Mouse (Mus musculus) adrenal gland, postnatal 25 days (tissue): ENCODE data around the gene Nup107. TPM values are rescaled to one million over a fixed set of nuclear protein-coding genes. Genes with fewer than 3 reads are reported as not detected.
"Not testable (repeated sequence)": the region's sequence is repeated elsewhere in the genome, so short reads cannot be mapped to it uniquely, and the experiment has no call there.

Experiments
- DNase-seq: peaks from one replicate; pipeline ENCODE4 v3.0.0; 2021; ENCODE audit warnings: mixed read lengths
- total RNA-seq: library from RNA; stranded (reverse); gene quantifications from 2 replicates; pipeline ENCODE4 v1.2.3, GENCODE M21; 2021

The Nup107 gene
- total RNA-seq, 1 experiment from 2014 or later, result 23.0 TPM

GRCm38 (mm10) chr10:117715654-117716053 lies 76.9 kb downstream of the Nup107 start:
- DNase-seq, result not testable (repeated sequence)

DNA sequence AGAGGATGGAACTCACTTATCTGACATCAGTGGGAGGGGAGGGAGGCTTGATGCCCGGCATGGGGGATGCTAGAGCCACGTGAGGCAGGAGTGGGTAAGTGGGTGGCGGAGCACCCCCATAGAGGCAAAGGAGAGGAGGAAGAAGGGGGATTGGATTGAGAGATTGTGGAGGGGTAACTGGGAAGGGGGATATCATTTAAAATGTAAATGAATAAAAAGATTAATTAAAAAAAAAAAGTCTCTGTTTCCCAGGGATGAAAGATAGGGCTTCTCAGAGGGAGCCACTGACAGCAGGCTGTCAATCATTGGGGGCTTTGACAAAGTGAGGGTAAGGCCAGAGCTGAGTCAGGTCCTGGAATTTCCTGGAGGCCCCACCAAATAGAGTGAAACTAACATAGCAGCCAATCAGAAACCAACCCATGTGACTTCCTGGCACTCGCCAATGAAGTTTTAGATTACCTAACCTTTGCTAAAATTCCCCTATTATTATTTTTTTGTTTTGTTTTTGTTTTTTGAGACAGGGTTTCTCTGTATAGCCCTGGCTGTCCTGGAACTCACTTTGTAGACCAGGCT lies 77.5 kb downstream of the Nup107 start:
- no peak for DNase-seq

- no peak for DNase-seq
These were observed 78.4 kb downstream of the Nup107 start for GRCm38 (mm10) chr10:117714048-117714545.

DNA sequence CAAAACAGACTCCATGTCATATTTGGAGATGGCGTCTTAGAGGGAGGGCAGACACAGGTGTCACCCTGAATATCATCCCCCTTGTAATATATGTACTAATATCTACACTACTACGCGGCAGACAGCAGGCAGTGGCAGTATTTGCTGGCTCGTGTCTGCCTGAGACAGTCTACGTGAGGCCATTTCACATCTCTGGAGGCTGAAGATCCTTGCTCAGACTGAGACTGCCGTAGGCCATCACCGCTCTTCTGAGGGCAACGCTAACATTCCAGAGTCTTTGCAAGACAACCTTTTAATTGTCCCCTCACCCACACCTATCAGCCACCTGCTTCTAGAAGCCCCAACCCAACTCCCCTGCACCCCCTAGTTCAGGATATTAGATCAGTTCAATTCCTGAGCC lies 79.0 kb downstream of the Nup107 start:
- DNase-seq, result no peak

GRCm38 (mm10) chr10:117712871-117713270 lies 79.6 kb downstream of the Nup107 start:
- no peak for DNase-seq

DNA sequence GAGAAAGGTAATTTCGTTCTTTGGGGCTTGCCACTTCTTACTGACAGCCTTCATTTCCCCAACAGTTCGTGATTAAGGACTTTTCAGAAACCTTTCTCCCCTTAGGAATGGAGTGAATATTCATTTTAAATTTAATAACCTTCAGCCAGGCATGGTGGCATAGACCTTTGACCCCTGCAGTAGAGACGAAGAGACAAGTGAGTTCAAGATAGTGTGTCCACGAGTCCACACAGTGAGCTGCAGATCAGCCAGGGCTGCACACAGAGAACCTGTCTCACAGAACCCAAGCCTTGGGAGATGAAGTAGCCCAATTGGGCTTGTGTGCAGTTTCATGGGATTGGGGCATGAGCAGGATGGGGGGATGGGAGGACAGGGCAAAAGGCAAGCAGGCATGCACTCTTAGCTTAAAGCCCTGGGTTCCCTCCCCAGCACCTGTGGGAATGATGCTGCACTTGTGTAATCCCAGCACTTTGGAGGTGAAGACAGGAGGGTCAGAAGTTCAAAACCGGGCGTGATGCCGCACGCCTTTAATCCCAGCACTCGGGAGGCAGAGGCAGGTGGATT lies 80.2 kb downstream of the Nup107 start:
- DNase-seq, result no peak

DNA sequence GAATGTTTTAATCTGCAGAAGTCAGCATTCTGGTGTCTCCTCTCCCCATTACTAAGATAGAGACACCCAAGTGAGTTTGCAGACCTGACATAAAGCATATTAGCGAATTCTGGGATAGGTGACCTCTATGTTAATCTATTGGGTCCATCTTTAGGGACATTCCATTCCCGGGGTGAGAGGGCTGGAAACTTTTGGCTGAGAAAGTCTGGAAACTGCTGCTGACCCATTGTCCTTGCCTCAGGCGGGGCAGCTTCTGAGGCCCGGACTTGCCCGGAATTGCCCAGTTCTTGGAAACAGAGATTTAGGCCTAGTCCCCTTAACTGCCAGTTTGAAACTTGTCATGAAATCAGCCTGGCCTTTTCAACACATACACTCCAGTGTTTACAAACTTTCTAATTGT lies 81.1 kb downstream of the Nup107 start:
- DNase-seq, result no peak

DNA sequence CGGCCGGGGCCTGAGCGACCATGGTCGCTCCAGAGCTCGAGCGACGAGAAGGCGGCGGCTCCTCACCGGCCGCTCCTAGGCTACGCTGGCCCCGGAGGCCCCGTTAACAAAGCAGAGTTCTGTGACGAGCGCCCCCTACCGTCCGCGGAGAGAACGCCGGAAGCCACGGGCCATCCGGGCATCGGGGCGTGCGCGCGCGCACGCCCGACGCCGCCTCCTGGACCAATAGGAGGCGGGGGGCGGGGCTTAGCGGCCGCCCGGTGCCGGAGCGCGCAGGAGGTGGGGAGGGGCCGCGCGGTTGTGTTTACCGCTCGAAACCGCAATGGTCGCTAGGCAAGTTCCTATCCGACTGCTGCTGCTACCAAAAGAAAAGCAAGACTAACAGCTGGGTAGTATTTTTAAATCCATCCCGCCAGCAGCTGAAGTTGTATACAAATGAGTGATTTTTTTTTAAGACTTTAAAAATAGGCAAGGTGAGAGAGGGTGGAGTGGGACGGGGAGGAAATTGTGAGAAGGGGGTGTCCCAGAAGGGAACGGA lies 81.8 kb downstream of the Nup107 start, which contains the start of gene Mdm2:
Gene Mdm2 (minus strand): TSS at position 155 of the 538 bp plus-strand sequence.
- peak; percentile 98 for DNase-seq

GRCm38 (mm10) chr10:117709930-117710603 lies 82.4 kb downstream of the Nup107 start:
- peak; percentile 79 for DNase-seq

GRCm38 (mm10) chr10:117709326-117709830 lies 83.1 kb downstream of the Nup107 start:
- no peak for DNase-seq

DNA sequence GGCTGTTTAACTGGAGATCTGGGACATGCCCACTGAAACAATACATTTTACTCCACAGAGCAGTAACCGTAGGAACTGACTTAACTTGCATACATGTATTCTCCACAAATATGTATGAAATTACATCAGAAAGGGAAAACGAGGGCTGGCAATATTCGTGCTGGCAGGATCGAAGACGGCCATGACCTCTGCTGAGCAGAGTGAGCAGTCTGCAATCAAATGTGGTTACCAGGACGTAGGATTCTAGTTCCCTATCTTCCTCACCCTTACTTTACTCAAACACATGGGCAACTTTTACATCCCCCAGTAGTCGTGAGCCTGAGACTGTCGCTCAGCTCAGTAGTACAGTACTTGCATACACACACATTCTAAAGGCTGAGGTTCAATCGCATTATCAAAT lies 83.6 kb downstream of the Nup107 start:
- no peak for DNase-seq

DNA sequence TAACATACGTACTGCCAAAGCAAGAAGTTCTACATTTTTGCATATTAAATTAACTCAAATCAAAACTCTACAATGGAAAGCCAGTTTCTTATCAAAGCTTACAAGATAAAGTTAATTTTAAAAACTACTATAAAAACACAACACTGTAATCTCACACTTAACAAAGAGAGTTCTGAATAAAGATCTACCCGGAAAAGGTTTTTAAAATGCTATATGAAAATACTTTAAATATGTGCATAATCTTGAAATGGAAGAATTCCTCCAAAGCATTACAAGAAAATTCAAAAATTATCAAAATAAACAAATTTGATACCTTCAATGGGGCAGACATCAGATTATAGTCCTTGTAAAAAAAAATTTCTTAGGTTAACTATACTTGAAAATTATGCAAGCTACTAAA lies 84.1 kb downstream of the Nup107 start:
- DNase-seq, result no peak

DNA sequence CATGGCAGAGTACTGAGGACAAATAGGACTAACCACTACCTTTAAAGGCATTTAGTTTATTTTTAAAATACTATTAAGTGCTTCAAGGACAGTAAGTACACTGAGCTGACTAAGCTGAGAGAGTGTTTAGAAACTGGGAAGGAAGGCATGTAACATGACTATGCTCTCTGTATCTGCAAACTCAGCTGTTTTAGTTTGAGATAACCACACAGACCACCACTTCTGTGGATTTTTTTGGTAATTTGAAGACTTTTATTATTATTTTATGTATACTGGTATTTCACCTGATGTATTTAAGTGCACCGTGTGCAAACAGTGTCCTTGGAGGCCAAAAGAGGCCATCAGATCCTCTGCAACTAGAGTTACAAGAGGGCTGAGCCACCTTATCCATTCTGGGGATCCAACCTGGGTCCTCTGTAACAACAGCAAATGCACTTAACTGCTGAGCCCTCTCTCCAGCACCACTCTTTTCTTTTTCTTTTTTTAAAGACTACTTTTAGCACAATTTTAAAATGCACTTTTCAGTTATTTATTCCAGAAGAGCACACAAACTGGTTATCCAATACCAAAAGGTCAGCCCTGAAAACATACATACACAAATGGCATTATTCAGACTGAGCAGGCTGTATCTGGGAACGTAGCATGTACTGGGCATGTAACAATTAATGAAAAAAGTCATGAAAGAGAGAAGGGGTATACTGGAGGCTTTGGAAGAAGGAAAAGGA lies 85.2 kb downstream of the Nup107 start:
- DNase-seq, result no peak

DNA sequence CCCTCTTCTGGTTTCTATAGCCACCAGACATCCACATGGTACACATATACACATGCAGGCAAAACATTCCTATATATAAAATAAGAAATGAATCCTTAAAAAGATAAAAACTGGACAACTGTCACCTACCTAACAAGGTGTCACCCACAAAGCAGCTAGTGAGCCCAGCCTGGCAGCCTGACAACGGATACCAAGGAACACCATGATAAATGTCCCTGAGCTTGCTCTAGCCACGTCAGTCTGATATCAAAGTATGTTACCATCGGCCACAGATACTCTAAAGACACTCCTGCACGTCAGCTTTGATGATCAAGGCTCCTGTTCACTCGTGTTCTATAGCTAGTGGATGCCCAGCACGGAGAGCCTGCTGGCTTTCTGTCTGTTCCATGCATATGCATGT lies 86.1 kb downstream of the Nup107 start:
- no peak for DNase-seq

- no peak for DNase-seq
These were observed 86.7 kb downstream of the Nup107 start for GRCm38 (mm10) chr10:117705806-117706205.

- no peak for DNase-seq
These were observed 87.6 kb downstream of the Nup107 start for GRCm38 (mm10) chr10:117704964-117705335.

- DNase-seq, result not testable (repeated sequence)
These were observed 88.1 kb downstream of the Nup107 start for GRCm38 (mm10) chr10:117704314-117704963.

GRCm38 (mm10) chr10:117703506-117703905 lies 89.0 kb downstream of the Nup107 start:
- no peak for DNase-seq

- DNase-seq, result no peak
These were observed 90.3 kb downstream of the Nup107 start for GRCm38 (mm10) chr10:117702024-117702833.

GRCm38 (mm10) chr10:117701034-117701829 lies 91.3 kb downstream of the Nup107 start:
- no peak for DNase-seq
